Mouse (Mus musculus) hindbrain, embryonic 13.5 days (tissue): ENCODE measurements around the gene Psmb3. TPM values are rescaled to one million over a fixed set of nuclear protein-coding genes. Genes with fewer than 3 reads are reported as not detected.
"Not testable (repeated sequence)": the region's sequence is repeated elsewhere in the genome, so short reads cannot be mapped to it uniquely, and the experiment has no call there.

Source experiments
- ATAC-seq: fragments of 200-750 bp; cut with Nextera tagmentation; 2 replicates; pipeline ENCODE4 v1.8.0; 2017; ENCODE audit warnings: moderate TSS enrichment; ENCODE audit not compliant: low FRiP score
- H3K27ac ChIP-seq: fragments of 300-500 bp; sonication (generic); 2 replicates; pipeline ENCODE4 v1.5.1; 2015; ENCODE audit warnings: inconsistent platforms, mild to moderate bottlenecking, moderate library complexity
- H3K27me3 ChIP-seq: fragments of 300-500 bp; sonication (generic); 2 replicates; pipeline ENCODE4 v1.6.1; 2015; ENCODE audit warnings: mild to moderate bottlenecking, inconsistent platforms
- H3K36me3 ChIP-seq: fragments of 300-500 bp; sonication (generic); 2 replicates; pipeline ENCODE4 v1.6.1; 2015; ENCODE audit warnings: mild to moderate bottlenecking, inconsistent platforms
- H3K4me1 ChIP-seq: fragments of 300-500 bp; sonication (generic); replicated peaks from 2 replicates; pipeline ENCODE4 v1.6.1; 2015; ENCODE audit warnings: inconsistent platforms
- H3K4me2 ChIP-seq: fragments of 300-500 bp; sonication (generic); 2 replicates; pipeline ENCODE4 v1.6.1; 2015; ENCODE audit warnings: inconsistent platforms, mild to moderate bottlenecking, moderate library complexity
- H3K4me3 ChIP-seq: fragments of 300-500 bp; sonication (generic); 2 replicates; pipeline ENCODE4 v1.5.1; 2015; ENCODE audit warnings: mild to moderate bottlenecking, inconsistent platforms
- H3K9ac ChIP-seq: fragments of 300-500 bp; sonication (generic); 2 replicates; pipeline ENCODE4 v1.6.1; 2015; ENCODE audit warnings: mild to moderate bottlenecking, inconsistent platforms
- H3K9me3 ChIP-seq: fragments of 300-500 bp; sonication (generic); 2 replicates; pipeline ENCODE4 v1.6.1; 2016; ENCODE audit warnings: inconsistent platforms
- WGBS: fragments of 180-500 bp; shearing (Covaris S2); methylation state at CpG from one replicate; pipeline ENCODE4 v1.1.7; 2015; 5-methylcytosine and 5-hydroxymethylcytosine counted together
- polyA plus RNA-seq: library from polyadenylated mRNA; unstranded; fragments of >200 nt; fragmentation: Nextera tagmentation; extraction: Ambion mirVana; gene quantifications from 2 replicates; pipeline ENCODE4 v1.2.1, GENCODE M21; 2015

Gene Psmb3
- polyA plus RNA-seq, 1 experiment from 2014 or later: 483 TPM

DNA sequence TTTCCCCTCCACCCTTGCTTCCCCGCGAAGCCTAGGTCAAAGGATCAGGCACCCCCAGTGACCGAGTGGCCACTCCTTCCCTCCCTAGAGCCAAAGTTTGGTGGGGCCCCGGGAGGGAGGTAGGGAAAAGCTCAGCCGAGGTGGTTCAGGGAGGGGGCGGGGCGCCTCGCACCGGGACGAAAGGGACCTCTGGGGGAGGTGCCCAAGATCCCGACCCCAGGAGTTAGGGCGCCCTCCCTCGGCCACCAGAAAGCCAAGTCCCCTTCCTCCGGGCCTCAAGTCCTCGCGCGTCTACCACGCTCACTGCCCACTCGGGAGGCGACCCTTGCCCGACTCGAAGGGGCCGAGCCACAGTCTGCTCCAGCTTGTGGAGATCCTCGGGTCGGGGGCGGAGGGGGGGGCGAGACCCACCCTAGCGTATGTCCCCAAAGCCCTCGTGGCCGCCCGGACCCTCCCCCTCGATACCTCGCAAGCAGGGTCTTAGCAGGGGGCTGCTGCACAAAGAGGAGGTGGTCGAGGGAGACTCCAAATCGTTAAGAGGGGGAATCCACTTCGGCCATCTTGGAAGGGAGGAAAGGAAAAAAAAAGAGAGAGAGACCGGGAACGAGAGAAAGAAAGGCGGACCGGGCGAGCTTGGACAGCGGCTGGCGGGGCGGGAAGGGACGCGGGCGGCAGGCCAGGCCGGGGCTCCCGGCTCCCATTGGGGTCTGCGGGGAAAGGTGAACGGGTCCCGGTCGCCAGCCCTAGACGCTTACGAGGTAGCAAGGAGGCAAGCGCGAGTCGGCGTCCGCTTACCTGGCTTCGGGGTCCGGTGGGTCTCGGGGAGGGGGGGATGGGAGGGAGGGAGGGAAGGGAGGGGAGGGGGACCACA lies 4.2 kb upstream of the Psmb3 start:
- H3K27me3 ChIP-seq: no peaks in the 10 kb centered on the region
- no peaks in the 10 kb centered on the region for H3K9me3 ChIP-seq
- under 1% methylated on average over 51 of the region's 63 CpGs for WGBS

DNA sequence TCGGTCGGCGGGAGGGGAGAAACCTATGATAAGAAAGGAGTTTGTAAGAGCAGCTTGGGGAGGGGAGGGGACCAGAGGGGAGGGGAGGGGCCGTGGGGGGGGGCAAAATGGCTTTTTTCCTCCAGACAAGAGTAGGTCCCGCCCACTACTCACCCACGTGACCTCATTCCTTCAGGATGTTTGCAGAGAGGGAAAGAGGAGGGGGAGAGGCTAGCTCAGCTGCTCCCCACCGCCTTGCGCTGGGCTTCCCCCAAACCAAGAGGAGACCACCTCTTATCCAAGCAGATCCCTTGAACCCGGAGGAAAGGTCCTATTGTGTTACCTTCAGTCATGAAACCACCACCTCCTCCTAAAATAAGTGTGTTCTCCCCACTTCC lies 3.6 kb upstream of the Psmb3 start:
- Histone ChIP-seq H3K36me3 (no peaks in the 10 kb centered on the region), H3K27me3 (no peaks in the 10 kb centered on the region), H3K9me3 (no peaks in the 10 kb centered on the region), H3K27ac (peak overlapping the region; percentile 99), H3K4me3 (peak overlapping the region; percentile 93), H3K9ac (peak overlapping the region; percentile 97), H3K4me1 (peaks cover 65% of the 10 kb centered on the region), H3K4me2 (peak overlapping the region; percentile 89)
- 0% methylated on average over 6 of the region's 9 CpGs for WGBS
- peak; percentile 40 for ATAC-seq

More for the DNA sequence above, 4.2 kb upstream of the Psmb3 start:
- Histone ChIP-seq H3K27ac (peak overlapping the region; percentile 99), H3K9ac (peak overlapping the region; percentile 97), H3K4me2 (peak overlapping the region; percentile 89), H3K36me3 (no peaks in the 10 kb centered on the region), H3K4me1 (peaks cover 65% of the 10 kb centered on the region), H3K4me3 (peak overlapping the region; percentile 93)
- ATAC-seq: no peak; the same call in 1 of the 2 replicates

DNA sequence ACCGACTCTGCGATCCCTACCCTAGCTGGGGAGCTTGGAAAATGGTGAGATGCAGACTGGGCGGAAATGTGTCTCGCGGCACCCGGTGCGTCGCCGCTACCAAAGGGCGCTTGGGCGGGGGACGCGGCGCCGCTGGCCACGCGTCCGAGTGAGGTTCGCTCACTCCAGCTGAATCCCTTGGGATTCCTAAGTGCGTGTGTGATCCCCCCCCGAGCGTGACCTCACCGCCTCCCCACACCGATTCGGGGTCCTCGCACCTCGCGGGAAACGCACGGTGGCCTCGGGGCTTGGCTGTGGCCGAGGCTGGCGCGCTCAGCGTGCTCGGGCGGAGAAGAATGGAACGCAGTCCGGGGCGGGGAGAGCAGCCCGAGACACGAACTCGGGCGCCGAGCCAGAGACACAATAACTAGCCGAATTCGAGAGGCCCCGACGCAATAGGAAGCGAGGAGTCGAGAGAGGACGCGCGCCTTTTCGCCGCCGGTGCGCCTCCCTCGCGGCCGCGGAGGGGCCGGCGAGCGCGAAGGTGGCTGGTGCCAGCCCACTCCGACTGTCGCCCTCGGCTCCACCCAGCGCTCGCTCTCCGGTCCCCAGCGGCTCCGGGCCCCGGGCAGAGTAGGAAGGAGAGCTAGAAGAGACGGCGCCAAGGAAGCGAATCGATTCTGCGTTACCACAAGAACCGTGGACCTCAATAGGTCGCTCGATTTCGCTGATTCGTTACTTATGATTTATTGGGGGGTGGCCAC lies 3.0 kb upstream of the Psmb3 start, which contains the start of gene Pcgf2:
Gene Pcgf2 (minus strand): TSS at position 495 of the 743 bp plus-strand sequence.
- H3K4me3 ChIP-seq: peak within 1 kb of the TSS; percentile 93
- peak within 1 kb of the TSS; percentile 99 for H3K27ac ChIP-seq
- under 1% methylated on average over 85 of the region's 85 CpGs for WGBS

GRCm38 (mm10) chr11:97700746-97701580 lies 2.2 kb upstream of the Psmb3 start:
- ATAC-seq: no peak
- Histone ChIP-seq H3K9ac (peak overlapping the region; percentile 97), H3K27me3 (no peaks in the 10 kb centered on the region), H3K27ac (peak overlapping the region; percentile 99), H3K4me3 (peak overlapping the region; percentile 93), H3K36me3 (peaks cover 7% of the 10 kb centered on the region), H3K9me3 (no peaks in the 10 kb centered on the region), H3K4me2 (peak overlapping the region; percentile 89), H3K4me1 (peaks cover 56% of the 10 kb centered on the region)
- 18% methylated on average over 30 of the region's 30 CpGs for WGBS

More for the DNA sequence above, 3.0 kb upstream of the Psmb3 start, which contains the start of gene Pcgf2:
- H3K4me1 ChIP-seq: peaks cover 64% of the 10 kb centered on the region
- H3K9me3 ChIP-seq: no peaks in the 10 kb centered on the region
- peak; percentile 7; the same call in 1 of the 2 replicates for ATAC-seq
- no peaks in the 10 kb centered on the region for H3K36me3 ChIP-seq
- peak within 1 kb of the TSS; percentile 89 for H3K4me2 ChIP-seq
- H3K27me3 ChIP-seq: no peaks in the 10 kb centered on the region
- peak within 1 kb of the TSS; percentile 97 for H3K9ac ChIP-seq

- ATAC-seq: no peak
Observed at GRCm38 (mm10) chr11:97701581-97702392, 1.4 kb upstream of the Psmb3 start.

GRCm38 (mm10) chr11:97702393-97702745 lies 830 bp upstream of the Psmb3 start:
- H3K4me2 ChIP-seq: peak overlapping the region; percentile 89
- peak overlapping the region; percentile 72 for H3K4me3 ChIP-seq
- peaks cover 21% of the 10 kb centered on the region for H3K36me3 ChIP-seq
- no peaks in the 10 kb centered on the region for H3K9me3 ChIP-seq
- H3K27me3 ChIP-seq: no peaks in the 10 kb centered on the region
- under 1% methylated on average over 24 of the region's 24 CpGs for WGBS
- H3K9ac ChIP-seq: peak overlapping the region; percentile 79
- no peak; the same call in 1 of the 2 replicates for ATAC-seq
- peak overlapping the region; percentile 90 for H3K27ac ChIP-seq
- peaks cover 42% of the 10 kb centered on the region for H3K4me1 ChIP-seq

More at GRCm38 (mm10) chr11:97701581-97702392, 1.4 kb upstream of the Psmb3 start:
- H3K9ac ChIP-seq: peak overlapping the region; percentile 79; the same call in 1 of the 2 replicates
- H3K4me3 ChIP-seq: peak overlapping the region; percentile 93
- H3K27me3 ChIP-seq: no peaks in the 10 kb centered on the region
- H3K4me1 ChIP-seq: peaks cover 47% of the 10 kb centered on the region
- H3K9me3 ChIP-seq: no peaks in the 10 kb centered on the region
- H3K27ac ChIP-seq: peak overlapping the region; percentile 99
- H3K4me2 ChIP-seq: peak overlapping the region; percentile 89
- H3K36me3 ChIP-seq: peaks cover 15% of the 10 kb centered on the region
- 55% methylated on average over 15 of the region's 15 CpGs for WGBS

DNA sequence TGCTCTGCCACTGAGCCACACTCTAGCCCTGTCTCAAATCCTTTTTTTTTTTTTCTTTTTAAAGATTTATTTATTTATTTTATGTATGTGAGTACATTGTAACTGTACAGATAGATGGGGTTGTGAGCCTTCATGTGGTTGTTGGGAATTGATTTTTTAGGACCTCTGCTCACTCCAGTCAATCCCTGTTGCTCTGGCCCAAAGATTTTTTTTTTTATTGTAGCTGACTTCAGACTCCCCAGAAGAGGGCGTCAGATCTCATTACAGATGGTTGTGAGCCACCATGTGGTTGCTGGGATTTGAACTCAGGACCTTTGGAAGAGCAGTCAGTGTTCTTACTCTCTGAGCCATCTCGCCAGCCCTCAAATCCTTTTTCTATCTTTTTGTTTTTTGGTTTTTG lies 6.9 kb downstream of the Psmb3 start:
- H3K27me3 ChIP-seq, ATAC-seq, H3K27ac ChIP-seq, H3K9me3 ChIP-seq, H3K4me3 ChIP-seq, H3K4me2 ChIP-seq, H3K4me1 ChIP-seq, H3K9ac ChIP-seq: not testable (repeated sequence)
- WGBS: 68% methylated on average over 2 of the region's 2 CpGs
- peaks cover 81% of the 10 kb centered on the region for H3K36me3 ChIP-seq

GRCm38 (mm10) chr11:97711200-97711900 lies 8.2 kb downstream of the Psmb3 start:
- no peak overlapping the region for H3K27ac ChIP-seq
- WGBS: 87% methylated on average over 13 of the region's 13 CpGs
- H3K4me1 ChIP-seq: no peaks in the 10 kb centered on the region
- H3K36me3 ChIP-seq: peaks cover 82% of the 10 kb centered on the region
- no peak overlapping the region for H3K9ac ChIP-seq
- no peaks in the 10 kb centered on the region for H3K27me3 ChIP-seq
- H3K4me3 ChIP-seq: no peak overlapping the region
- no peaks in the 10 kb centered on the region for H3K9me3 ChIP-seq
- no peak for ATAC-seq
- H3K4me2 ChIP-seq: no peak overlapping the region

DNA sequence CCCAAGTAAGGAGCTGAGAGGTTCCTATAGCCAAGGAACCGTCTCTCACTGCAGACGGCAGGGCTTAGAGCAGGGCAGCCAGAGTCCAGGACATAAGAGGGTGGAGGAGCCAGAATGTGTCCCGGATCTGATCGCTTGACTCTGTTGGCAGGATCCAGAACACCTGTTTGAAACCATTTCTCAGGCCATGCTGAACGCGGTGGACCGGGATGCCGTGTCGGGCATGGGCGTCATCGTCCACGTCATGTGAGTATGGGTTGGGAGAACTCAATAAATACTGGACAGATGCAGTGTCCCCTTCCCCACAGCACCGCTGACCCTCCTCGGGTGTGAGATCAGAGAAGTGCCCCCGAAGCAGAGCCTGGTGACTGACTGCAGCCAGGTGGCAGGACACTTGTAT lies 9.1 kb downstream of the Psmb3 start:
- H3K4me1 ChIP-seq: no peaks in the 10 kb centered on the region
- H3K36me3 ChIP-seq: peaks cover 81% of the 10 kb centered on the region
- no peak overlapping the region for H3K27ac ChIP-seq
- WGBS: 93% methylated on average over 15 of the region's 15 CpGs
- no peak overlapping the region for H3K4me3 ChIP-seq
- no peak for ATAC-seq
- H3K9ac ChIP-seq: no peak overlapping the region
- H3K27me3 ChIP-seq: no peaks in the 10 kb centered on the region
- no peaks in the 10 kb centered on the region for H3K9me3 ChIP-seq
- no peak overlapping the region for H3K4me2 ChIP-seq

DNA sequence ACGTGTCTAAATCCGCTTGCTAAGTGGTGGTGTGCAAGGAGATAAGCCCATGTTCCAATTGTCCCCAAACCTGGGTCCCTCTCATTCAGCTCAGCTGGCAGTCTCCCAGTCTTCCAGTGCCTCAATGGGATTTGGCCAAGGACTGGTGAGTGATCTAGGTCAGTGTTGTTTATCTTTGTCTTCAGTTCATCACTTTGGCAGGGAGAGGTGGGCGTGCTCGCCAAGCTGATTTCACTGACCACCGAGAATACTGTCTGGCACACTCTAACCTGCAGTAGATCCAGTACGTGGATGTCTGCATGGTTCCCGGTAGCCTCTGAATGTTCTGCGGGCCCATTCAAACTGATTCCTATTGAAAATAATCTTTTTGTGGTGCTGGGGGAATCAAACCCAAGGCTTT lies 10.7 kb downstream of the Psmb3 start:
- Histone ChIP-seq H3K4me2 (no peak overlapping the region), H3K27me3 (no peaks in the 10 kb centered on the region), H3K4me1 (no peaks in the 10 kb centered on the region), H3K36me3 (peaks cover 81% of the 10 kb centered on the region), H3K9me3 (no peaks in the 10 kb centered on the region), H3K9ac (no peak overlapping the region), H3K27ac (0 out of 2 replicates have a peak overlapping the region, but pooled peaks have one; percentile 3), H3K4me3 (no peak overlapping the region)
- 93% methylated on average over 8 of the region's 8 CpGs for WGBS
- no peak for ATAC-seq

- ATAC-seq: no peak
- Histone ChIP-seq H3K4me2 (no peak overlapping the region), H3K27ac (no peak overlapping the region), H3K36me3 (peaks cover 81% of the 10 kb centered on the region), H3K4me1 (no peaks in the 10 kb centered on the region), H3K9ac (no peak overlapping the region), H3K27me3 (no peaks in the 10 kb centered on the region), H3K9me3 (no peaks in the 10 kb centered on the region), H3K4me3 (no peak overlapping the region)
- WGBS: 92% methylated on average over 3 of the region's 3 CpGs
Observed at GRCm38 (mm10) chr11:97714356-97714755, 11.2 kb downstream of the Psmb3 start.
